In genomic region chr1:75597622-75598021, GRCm38 (mm10) we compare ENCODE assay signal across 7 mouse cellular contexts. TPM values are rescaled to one million over a fixed set of nuclear protein-coding genes. Genes with fewer than 3 reads are reported as not detected.
DNase-seq lines count a peak whose midpoint lies in the region; ATAC-seq and TF ChIP-seq lines count a peak whose summit lies in the region.

No protein-coding gene starts in this region.

- no peak overlapping the region for H3K4me2 ChIP-seq in embryonic facial prominence, embryonic 14.5 days (ENCODE audit: low read depth, low read length)

- no peak overlapping the region for H3K4me3 ChIP-seq in ES-E14 (ENCODE audit: insufficient read depth in 1 of 2, low read depth in 1 of 2, low read length in 2 of 2, poor library complexity in 1 of 2, severe bottlenecking in 1 of 2)
- H3K4me3 ChIP-seq in embryonic facial prominence, embryonic 14.5 days (ENCODE audit: low read depth, low read length) = no peak overlapping the region

- no peak for ATAC-seq in embryonic facial prominence, embryonic 14.5 days (ENCODE audit: low read depth)

- intact Hi-C loops in left cerebral cortex, postnatal 25 days (cut with DNase I) = loop anchor here (5.0 to 10.0 kb wide), 2 partner anchors 100 to 253 kb away; no protein-coding TSS in a partner anchor

- no peak overlapping the region for H3K9ac ChIP-seq in ES-E14 (ENCODE audit: insufficient read depth, low read depth, low read length, poor library complexity, severe bottlenecking)
- no peak overlapping the region for H3K9ac ChIP-seq in embryonic facial prominence, embryonic 14.5 days (ENCODE audit: low read depth, low read length)

- H3K4me1 ChIP-seq in ES-E14 (ENCODE audit: control insufficient read depth in 2 of 2, insufficient read depth in 2 of 2, low read length in 2 of 2, poor library complexity in 1 of 2) = peaks cover 15 to 26% of the 10 kb centered on the region in 2 experiments
- 0 out of 2 replicates have a peak, but pooled peaks cover 3% of the 10 kb centered on the region for H3K4me1 ChIP-seq in embryonic facial prominence, embryonic 14.5 days (ENCODE audit: control insufficient read depth, insufficient read depth, low read length)

- DNase-seq in layer of hippocampus, adult 11-12 months (ENCODE audit: low spot score) = peak; percentile 61
- no peak for DNase-seq in layer of hippocampus, adult 9-11 months
- no peak for DNase-seq in ES-E14 (ENCODE audit: low read depth, low spot score)
- peak; percentile 37 for DNase-seq in adrenal gland, adult 2 months
- peak; percentile 47 for DNase-seq in embryonic facial prominence, embryonic 14.5 days (ENCODE audit: low spot score)
- peak; percentile 68 to 78 for DNase-seq in left cerebral cortex, postnatal 25 days (ENCODE audit: low spot score in 2 of 2)
- DNase-seq in right cerebral cortex, postnatal 14 days = peak; percentile 67

- H3K36me3 ChIP-seq in ES-E14 (ENCODE audit: control insufficient read depth, insufficient read depth, low read length, poor library complexity, severe bottlenecking) = no peaks in the 10 kb centered on the region
- no peaks in the 10 kb centered on the region for H3K36me3 ChIP-seq in embryonic facial prominence, embryonic 14.5 days (ENCODE audit: control insufficient read depth, insufficient read depth, low read length)

- in situ Hi-C loops in ES-E14 (cut with MboI; ENCODE audit: low sequenced_read_pairs in 2 of 2, unreplicated experiment in 2 of 2) = no loop called here

- no peak overlapping the region for H3K27ac ChIP-seq in ES-E14 (ENCODE audit: insufficient read depth, low read depth, low read length, poor library complexity, severe bottlenecking)
- H3K27ac ChIP-seq in embryonic facial prominence, embryonic 14.5 days (replicated peaks; ENCODE audit: low read depth, low read length) = no peak overlapping the region

- H3K9me3 ChIP-seq in ES-E14 (ENCODE audit: control insufficient read depth, insufficient read depth, low read depth, low read length) = no peaks in the 10 kb centered on the region
- no peaks in the 10 kb centered on the region for H3K9me3 ChIP-seq in embryonic facial prominence, embryonic 14.5 days (ENCODE audit: control insufficient read depth, low read length)

- no peaks in the 10 kb centered on the region; the same call in 1 of the 2 replicates for H3K27me3 ChIP-seq in embryonic facial prominence, embryonic 14.5 days (replicated peaks; ENCODE audit: control insufficient read depth, insufficient read depth, low read length)

TF ChIP-seq in ES-E14, 5 proteins besides CTCF, POLR2A, EP300 and RAD21:
- peak; percentile 69 for TF ChIP-seq ZC3H11A (IDR thresholded peaks at IDR 0.05; ENCODE audit: borderline replicate concordance, low read depth, low read length)
- TF ChIP-seq HCFC1 (IDR thresholded peaks at IDR 0.05; ENCODE audit: borderline replicate concordance, insufficient read depth, low read length) = no peak

RNA-seq across cellular contexts. Expression of gene Slc4a3, which starts 51.6 kb away (rescaled TPM):
- total RNA-seq in ES-E14 (2012; rRNA removed) = 7.9 and 16.0 TPM in 2 replicates
- 100 to 1,000 TPM in 1 of 2 experiments, 10 to 100 TPM in 1; 90.4 to 111 TPM for total RNA-seq in adrenal gland, adult 2 months (2021)
- polyA plus RNA-seq in adrenal gland, adult 2 months (2012; rRNA removed) = 340 and 381 TPM in 2 replicates
- 12.0 and 18.5 TPM in 2 replicates for polyA plus RNA-seq in embryonic facial prominence, embryonic 14.5 days (2014; fragmentation: Nextera tagmentation; extraction: Ambion mirVana)
- total RNA-seq in left cerebral cortex, postnatal 25 days (2021) = 100 to 1,000 TPM; 171 to 180 TPM

Comparison
In these comparisons a context has a peak if more than half of its experiments do, and no peak if none do; other contexts are left out.
1. DNase-seq: peak in layer of hippocampus, adult 11-12 months (single experiment), adrenal gland, adult 2 months (single experiment), embryonic facial prominence, embryonic 14.5 days (single experiment), left cerebral cortex, postnatal 25 days (2 of 2) and right cerebral cortex, postnatal 14 days (single experiment); none in layer of hippocampus, adult 9-11 months (single experiment) and ES-E14 (single experiment).